ENCODE assay signal across 37 mouse cellular contexts in the genomic region with DNA sequence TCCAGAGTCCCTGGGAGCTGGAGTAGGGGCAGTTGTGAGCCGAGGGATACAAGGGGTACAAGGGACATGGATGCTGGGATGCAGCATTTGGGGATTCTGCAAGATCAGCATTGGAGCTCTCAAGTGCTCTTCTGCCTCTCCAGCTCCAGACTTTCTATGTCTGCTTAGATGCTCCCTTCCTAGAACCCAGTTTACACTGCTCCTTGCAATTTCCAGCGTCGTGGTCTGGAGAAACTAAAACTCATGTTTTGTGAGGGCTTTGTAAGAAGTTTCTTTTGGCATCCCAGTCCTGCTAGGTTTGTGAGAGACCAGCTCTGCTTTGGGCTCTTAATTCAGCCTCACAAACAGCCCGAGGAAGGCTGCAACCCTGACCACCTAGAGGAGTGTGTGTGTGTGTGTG. TPM values are rescaled to one million over a fixed set of nuclear protein-coding genes. Genes with fewer than 3 reads are reported as not detected.
DNase-seq lines count a peak whose midpoint lies in the region; ATAC-seq and TF ChIP-seq lines count a peak whose summit lies in the region.
"Had no signal": no experiment of that assay in that cellular context is flagged by ENCODE, and none has a peak within 500 bp of the region (broad histone marks: within the 10 kb centered on the region; RNA-seq: fewer than 3 reads in every experiment).

No protein-coding gene starts in this region.

- no peak overlapping the region for H3K9ac ChIP-seq in limb, embryonic 11.5 days (ENCODE audit: low read length)
- H3K9ac ChIP-seq in stomach, embryonic 16.5 days (ENCODE audit: low read length), result peak overlapping the region; percentile 54
- no peak overlapping the region for H3K9ac ChIP-seq in heart, adult 2 months (ENCODE audit: low read depth, low read length)
- H3K9ac ChIP-seq: forebrain, embryonic 15.5 days; heart, embryonic 13.5 days; limb, embryonic 12.5 days; lung, embryonic 15.5 days; midbrain, embryonic 13.5 days had no signal

- no peak overlapping the region for H3K4me2 ChIP-seq in limb, embryonic 11.5 days (ENCODE audit: low read depth, severe bottlenecking)
- H3K4me2 ChIP-seq in stomach, embryonic 16.5 days (ENCODE audit: low read depth, low read length), result peak overlapping the region; percentile 63
- H3K4me2 ChIP-seq: forebrain, embryonic 15.5 days; limb, embryonic 12.5 days; liver, embryonic 11.5 days; lung, embryonic 15.5 days; midbrain, embryonic 13.5 days had no signal

- WGBS in limb, embryonic 11.5 days, result 3% methylated on average over 4 of the region's 4 CpGs
- 6% methylated on average over 4 of the region's 4 CpGs for WGBS in limb, embryonic 10.5 days
- WGBS in embryonic facial prominence, embryonic 10.5 days, result 6% methylated on average over 4 of the region's 4 CpGs
- WGBS in stomach, embryonic 16.5 days, result 13% methylated on average over 4 of the region's 4 CpGs
- 27% methylated on average over 4 of the region's 4 CpGs for WGBS in heart, adult 2 months

- H3K27me3 ChIP-seq in limb, embryonic 11.5 days (ENCODE audit: control insufficient read depth, insufficient read depth, low read length), result peaks cover 89% of the 10 kb centered on the region
- H3K27me3 ChIP-seq in limb, embryonic 10.5 days (ENCODE audit: low read depth, poor library complexity, severe bottlenecking), result peaks cover 100% of the 10 kb centered on the region
- H3K27me3 ChIP-seq in embryonic facial prominence, embryonic 10.5 days (replicated peaks; ENCODE audit: low read depth, poor library complexity, severe bottlenecking), result peaks cover 100% of the 10 kb centered on the region
- H3K27me3 ChIP-seq in stomach, embryonic 16.5 days (ENCODE audit: control insufficient read depth, insufficient read depth, low read length), result peaks cover 30% of the 10 kb centered on the region
- peaks cover 35% of the 10 kb centered on the region for H3K27me3 ChIP-seq in heart, adult 2 months (ENCODE audit: control insufficient read depth, insufficient read depth, low read length)

- H3K9me3 ChIP-seq in limb, embryonic 11.5 days (ENCODE audit: control insufficient read depth, low read length), result no peaks in the 10 kb centered on the region
- H3K9me3 ChIP-seq in limb, embryonic 10.5 days (replicated peaks), result no peaks in the 10 kb centered on the region
- no peaks in the 10 kb centered on the region for H3K9me3 ChIP-seq in embryonic facial prominence, embryonic 10.5 days
- H3K9me3 ChIP-seq in stomach, embryonic 16.5 days (replicated peaks; ENCODE audit: control insufficient read depth, low read length), result no peaks in the 10 kb centered on the region
- H3K9me3 ChIP-seq: forebrain, embryonic 15.5 days; heart, embryonic 13.5 days; limb, embryonic 12.5 days; lung, embryonic 15.5 days; midbrain, embryonic 13.5 days had no signal

- intact Hi-C loops in heart, adult 2 months (cut with DNase I), result no loop called here

- H3K4me1 ChIP-seq in limb, embryonic 11.5 days (ENCODE audit: control insufficient read depth, insufficient read depth, low read length), result peaks cover 15% of the 10 kb centered on the region; the same call in 1 of the 2 replicates
- peaks cover 46% of the 10 kb centered on the region for H3K4me1 ChIP-seq in limb, embryonic 10.5 days
- H3K4me1 ChIP-seq in embryonic facial prominence, embryonic 10.5 days, result peaks cover 66% of the 10 kb centered on the region
- peaks cover 21% of the 10 kb centered on the region for H3K4me1 ChIP-seq in stomach, embryonic 16.5 days (ENCODE audit: control insufficient read depth, insufficient read depth, low read length)
- H3K4me1 ChIP-seq in heart, adult 2 months (ENCODE audit: control insufficient read depth, insufficient read depth, low read length), result no peaks in the 10 kb centered on the region

- H3K79me2 ChIP-seq in heart, adult 2 months (replicated peaks; ENCODE audit: control insufficient read depth, insufficient read depth, low read length), result no peaks in the 10 kb centered on the region

- DNase-seq in limb, embryonic 11.5 days (ENCODE audit: low spot score), result peak; percentile 42
- no peak for DNase-seq in limb, embryonic 10.5 days (ENCODE audit: low spot score)
- DNase-seq in embryo, embryonic 11 days, result peak; percentile 25
- peak; percentile 35 for DNase-seq in embryonic facial prominence, embryonic 10.5 days (ENCODE audit: low spot score)
- no peak for DNase-seq in heart, adult 2 months
- no peak for DNase-seq in kidney, postnatal 10 days
- DNase-seq: adrenal gland, adult 8-10 months; cerebellum, adult 2 months; cerebellum, postnatal 14 days; gastrocnemius, adult 2 months; heart, postnatal 10 days; kidney, adult 8-10 months; lung, postnatal 36 days; right cerebral cortex, adult 18-20 months; spleen, adult 18-20 months had no signal

- no peak overlapping the region for H3K4me3 ChIP-seq in limb, embryonic 11.5 days (ENCODE audit: low read depth, low read length)
- H3K4me3 ChIP-seq in limb, embryonic 10.5 days, result no peak overlapping the region
- 0 out of 2 replicates have a peak overlapping the region, but pooled peaks have one; percentile 50 for H3K4me3 ChIP-seq in embryonic facial prominence, embryonic 10.5 days
- H3K4me3 ChIP-seq in stomach, embryonic 16.5 days (replicated peaks; ENCODE audit: low read length), result peak overlapping the region; percentile 22; the same call in 1 of the 2 replicates
- no peak overlapping the region for H3K4me3 ChIP-seq in heart, adult 2 months
- H3K4me3 ChIP-seq: forebrain, embryonic 15.5 days; gastrocnemius, adult 2 months; limb, embryonic 12.5 days; lung, embryonic 15.5 days; midbrain, embryonic 13.5 days had no signal

- TF ChIP-seq CTCF in heart, adult 2 months (IDR thresholded peaks at IDR 0.05), result no peak

- no peaks in the 10 kb centered on the region for H3K36me3 ChIP-seq in limb, embryonic 11.5 days (ENCODE audit: control insufficient read depth, insufficient read depth, low read length)
- H3K36me3 ChIP-seq in limb, embryonic 10.5 days, result no peaks in the 10 kb centered on the region
- no peaks in the 10 kb centered on the region for H3K36me3 ChIP-seq in embryonic facial prominence, embryonic 10.5 days (replicated peaks)
- no peaks in the 10 kb centered on the region for H3K36me3 ChIP-seq in stomach, embryonic 16.5 days (ENCODE audit: control insufficient read depth, insufficient read depth, low read length)
- H3K36me3 ChIP-seq in heart, adult 2 months (ENCODE audit: control insufficient read depth, insufficient read depth, low read length), result no peaks in the 10 kb centered on the region
- H3K36me3 ChIP-seq: forebrain, embryonic 15.5 days; G1E; heart, embryonic 13.5 days; limb, embryonic 12.5 days; lung, embryonic 15.5 days; midbrain, embryonic 13.5 days had no signal

- TF ChIP-seq EP300 in heart, adult 2 months (IDR thresholded peaks at IDR 0.05; ENCODE audit: insufficient read depth, low read depth, low read length), result no peak

- TF ChIP-seq POLR2A in heart, adult 2 months (IDR thresholded peaks at IDR 0.05; ENCODE audit: insufficient read depth, low read depth, low read length), result no peak

- H3K27ac ChIP-seq in limb, embryonic 11.5 days (replicated peaks; ENCODE audit: low read depth, low read length), result no peak overlapping the region
- no peak overlapping the region for H3K27ac ChIP-seq in limb, embryonic 10.5 days
- H3K27ac ChIP-seq in embryonic facial prominence, embryonic 10.5 days (replicated peaks), result 0 out of 2 replicates have a peak overlapping the region, but pooled peaks have one; percentile 19
- peak overlapping the region; percentile 84 for H3K27ac ChIP-seq in stomach, embryonic 16.5 days (ENCODE audit: low read length)
- no peak overlapping the region for H3K27ac ChIP-seq in heart, adult 2 months
- H3K27ac ChIP-seq: forebrain, embryonic 15.5 days; gastrocnemius, adult 2 months; heart, embryonic 13.5 days; kidney, postnatal 0 days; limb, embryonic 12.5 days; lung, embryonic 15.5 days; midbrain, embryonic 13.5 days had no signal

- ATAC-seq in limb, embryonic 11.5 days (ENCODE audit: insufficient number of reproducible peaks, low FRiP score, low TSS enrichment, low read depth), result no peak
- no peak for ATAC-seq in stomach, embryonic 16.5 days (ENCODE audit: insufficient read depth, low FRiP score)
- ATAC-seq: forebrain, embryonic 15.5 days; intestine, embryonic 16.5 days; midbrain, embryonic 13.5 days had no signal

RNA-seq across cellular contexts. Expression of a gene that starts 4.7 kb away (rescaled TPM):
- polyA plus RNA-seq in limb, embryonic 11.5 days (2014; fragmentation: Nextera tagmentation; extraction: Ambion mirVana), result 1.3 and 1.4 TPM in 2 replicates
- polyA plus RNA-seq in limb, embryonic 10.5 days (2016; fragmentation: Nextera tagmentation; extraction: Ambion mirVana), result 0.16 and 4.1 TPM in 2 replicates
- 43.5 and 57.9 TPM in 2 replicates for polyA plus RNA-seq in embryonic facial prominence, embryonic 10.5 days (2016; fragmentation: Nextera tagmentation; extraction: Ambion mirVana)
- polyA plus RNA-seq in stomach, embryonic 16.5 days (2015; fragmentation: Nextera tagmentation; extraction: Ambion mirVana), result 47.1 and 58.4 TPM in 2 replicates
- total RNA-seq in heart, adult 2 months (2021), result not detected
- 0.14 TPM in 1 of 2 replicates, not detected in the other for polyA plus RNA-seq in heart, adult 2 months (2012; rRNA removed)
- total RNA-seq: adrenal gland, adult 8-10 months; CH12.LX; G1E; gastrocnemius, adult 2 months; gastrocnemius, postnatal 4 days; heart, adult 8-10 months; heart, postnatal 10 days; hematopoietic stem cell, adult 5-6 weeks; left cerebral cortex, postnatal 10 days; megakaryocyte, adult 5-6 weeks had no signal
- polyA plus RNA-seq: C2C12; cerebellum, adult 2 months; cortical plate, adult 2 months; forebrain, embryonic 15.5 days; frontal cortex, adult 2 months; G1E; kidney, postnatal 0 days; large intestine, adult 2 months; neural tube, embryonic 11.5 days; urinary bladder, adult 2 months had no signal

RNA-seq across cellular contexts. Expression of a gene that starts 42.0 kb away (rescaled TPM):
- polyA plus RNA-seq in limb, embryonic 11.5 days (2014; fragmentation: Nextera tagmentation; extraction: Ambion mirVana), result 11.9 and 13.8 TPM in 2 replicates
- polyA plus RNA-seq in limb, embryonic 10.5 days (2016; fragmentation: Nextera tagmentation; extraction: Ambion mirVana), result 6.0 and 10.9 TPM in 2 replicates
- 7.7 and 10.5 TPM in 2 replicates for polyA plus RNA-seq in embryonic facial prominence, embryonic 10.5 days (2016; fragmentation: Nextera tagmentation; extraction: Ambion mirVana)
- 8.5 and 9.3 TPM in 2 replicates for polyA plus RNA-seq in stomach, embryonic 16.5 days (2015; fragmentation: Nextera tagmentation; extraction: Ambion mirVana)
- total RNA-seq in heart, adult 2 months (2021), result 1 to 10 TPM; 4.6 to 5.6 TPM
- 1.7 and 3.2 TPM in 2 replicates for polyA plus RNA-seq in heart, adult 2 months (2012; rRNA removed)
- total RNA-seq: CH12.LX had no signal
- polyA plus RNA-seq: G1E had no signal

Comparison
In these comparisons a context has a peak if more than half of its experiments do, and no peak if none do; other contexts are left out.
1. DNase-seq: peak in limb, embryonic 11.5 days (single experiment), embryo, embryonic 11 days (single experiment) and embryonic facial prominence, embryonic 10.5 days (single experiment); none in limb, embryonic 10.5 days (single experiment), heart, adult 2 months (0 of 2) and kidney, postnatal 10 days (single experiment).
2. H3K27ac ChIP-seq: peak in embryonic facial prominence, embryonic 10.5 days (single experiment) and stomach, embryonic 16.5 days (single experiment); none in limb, embryonic 11.5 days (single experiment), limb, embryonic 10.5 days (single experiment) and heart, adult 2 months (single experiment).
3. H3K4me3 ChIP-seq: peak in embryonic facial prominence, embryonic 10.5 days (single experiment) and stomach, embryonic 16.5 days (single experiment); none in limb, embryonic 11.5 days (single experiment), limb, embryonic 10.5 days (single experiment) and heart, adult 2 months (single experiment).